Mouse (Mus musculus): ENCODE data around the gene Csnk2b. TPM values are rescaled to one million over a fixed set of nuclear protein-coding genes. Genes with fewer than 3 reads are reported as not detected.

Gene Csnk2b
- polyA plus RNA-seq, 1 experiment from 2014 or later: 300 TPM

- Histone ChIP-seq H3K27ac (no peak overlapping the region), H3K27me3 (ENCODE audit: insufficient read depth, low read length) (no peaks in the 10 kb centered on the region), H3K36me3 (ENCODE audit: insufficient read depth, low read length) (peaks cover 32% of the 10 kb centered on the region), H3K9me3 (replicated peaks; ENCODE audit: low read length) (no peaks in the 10 kb centered on the region), H3K9ac (ENCODE audit: low read depth, low read length) (no peak overlapping the region), H3K4me2 (ENCODE audit: low read length) (no peak overlapping the region), H3K4me3 (replicated peaks; ENCODE audit: low read depth, low read length) (no peak overlapping the region), H3K4me1 (replicated peaks; ENCODE audit: insufficient read depth, low read length) (peaks cover 13% of the 10 kb centered on the region; the same call in 1 of the 2 replicates)
- DNase-seq (ENCODE audit: low spot score) (no peak), ATAC-seq (replicated peaks; ENCODE audit: low FRiP score, low read depth) (no peak)
- no peak for TF ChIP-seq CTCF (IDR thresholded peaks at IDR 0.05; ENCODE audit: low read depth)
- 77% methylated on average over 6 of the region's 6 CpGs for WGBS
These were observed 17.1 kb downstream of the Csnk2b start for GRCm38 (mm10) chr17:35104754-35105153.

GRCm38 (mm10) chr17:35104079-35104478 is 17.8 kb downstream of the Csnk2b start:
- Histone ChIP-seq H3K27me3 (ENCODE audit: insufficient read depth, low read length) (no peaks in the 10 kb centered on the region), H3K4me2 (ENCODE audit: low read length) (no peak overlapping the region), H3K9ac (ENCODE audit: low read depth, low read length) (no peak overlapping the region), H3K27ac (0 out of 2 replicates have a peak overlapping the region, but pooled peaks have one; percentile 8), H3K9me3 (replicated peaks; ENCODE audit: low read length) (no peaks in the 10 kb centered on the region), H3K4me3 (replicated peaks; ENCODE audit: low read depth, low read length) (no peak overlapping the region), H3K36me3 (ENCODE audit: insufficient read depth, low read length) (peaks cover 37% of the 10 kb centered on the region), H3K4me1 (replicated peaks; ENCODE audit: insufficient read depth, low read length) (peaks cover 13% of the 10 kb centered on the region; the same call in 1 of the 2 replicates)
- TF ChIP-seq CTCF (IDR thresholded peaks at IDR 0.05; ENCODE audit: low read depth): no peak
- ATAC-seq (replicated peaks; ENCODE audit: low FRiP score, low read depth) (no peak), DNase-seq (ENCODE audit: low spot score) (no peak)
- WGBS: 94% methylated on average over 7 of the region's 7 CpGs

- H3K27me3 ChIP-seq (ENCODE audit: insufficient read depth, low read length): no peaks in the 10 kb centered on the region
- H3K4me3 ChIP-seq (replicated peaks; ENCODE audit: low read depth, low read length): no peak overlapping the region
- H3K4me1 ChIP-seq (replicated peaks; ENCODE audit: insufficient read depth, low read length): peaks cover 13% of the 10 kb centered on the region; the same call in 1 of the 2 replicates
- H3K27ac ChIP-seq: 0 out of 2 replicates have a peak overlapping the region, but pooled peaks have one; percentile 36
- no peaks in the 10 kb centered on the region for H3K9me3 ChIP-seq (replicated peaks; ENCODE audit: low read length)
- peak; percentile 28 for DNase-seq (ENCODE audit: low spot score)
- peaks cover 45% of the 10 kb centered on the region for H3K36me3 ChIP-seq (ENCODE audit: insufficient read depth, low read length)
- 49% methylated on average over 6 of the region's 6 CpGs for WGBS
- H3K9ac ChIP-seq (ENCODE audit: low read depth, low read length): no peak overlapping the region
- peak; percentile 44 for ATAC-seq (replicated peaks; ENCODE audit: low FRiP score, low read depth)
- no peak overlapping the region for H3K4me2 ChIP-seq (ENCODE audit: low read length)
- no peak for TF ChIP-seq CTCF (IDR thresholded peaks at IDR 0.05; ENCODE audit: low read depth)
These were observed 18.6 kb downstream of the Csnk2b start for GRCm38 (mm10) chr17:35103221-35103690.

GRCm38 (mm10) chr17:35102299-35102698 is 19.6 kb downstream of the Csnk2b start:
- DNase-seq (ENCODE audit: low spot score) (no peak), ATAC-seq (replicated peaks; ENCODE audit: low FRiP score, low read depth) (no peak)
- no peak for TF ChIP-seq CTCF (IDR thresholded peaks at IDR 0.05; ENCODE audit: low read depth)
- H3K36me3 ChIP-seq (ENCODE audit: insufficient read depth, low read length): peaks cover 53% of the 10 kb centered on the region
- peak overlapping the region; percentile 9; the same call in 1 of the 2 replicates for H3K27ac ChIP-seq
- H3K4me3 ChIP-seq (replicated peaks; ENCODE audit: low read depth, low read length): no peak overlapping the region
- WGBS: 51% methylated on average over 7 of the region's 8 CpGs
- H3K9me3 ChIP-seq (replicated peaks; ENCODE audit: low read length): no peaks in the 10 kb centered on the region
- H3K9ac ChIP-seq (ENCODE audit: low read depth, low read length): no peak overlapping the region
- H3K4me2 ChIP-seq (ENCODE audit: low read length): no peak overlapping the region
- peaks cover 13% of the 10 kb centered on the region; the same call in 1 of the 2 replicates for H3K4me1 ChIP-seq (replicated peaks; ENCODE audit: insufficient read depth, low read length)
- H3K27me3 ChIP-seq (ENCODE audit: insufficient read depth, low read length): no peaks in the 10 kb centered on the region

- no peak for TF ChIP-seq CTCF (IDR thresholded peaks at IDR 0.05; ENCODE audit: low read depth)
- Histone ChIP-seq H3K4me1 (replicated peaks; ENCODE audit: insufficient read depth, low read length) (peaks cover 11% of the 10 kb centered on the region; the same call in 1 of the 2 replicates), H3K27ac (no peak overlapping the region), H3K9ac (ENCODE audit: low read depth, low read length) (no peak overlapping the region), H3K36me3 (ENCODE audit: insufficient read depth, low read length) (peaks cover 59% of the 10 kb centered on the region), H3K4me2 (ENCODE audit: low read length) (no peak overlapping the region), H3K4me3 (replicated peaks; ENCODE audit: low read depth, low read length) (no peak overlapping the region), H3K9me3 (replicated peaks; ENCODE audit: low read length) (no peaks in the 10 kb centered on the region), H3K27me3 (ENCODE audit: insufficient read depth, low read length) (no peaks in the 10 kb centered on the region)
- ATAC-seq (replicated peaks; ENCODE audit: low FRiP score, low read depth) (no peak), DNase-seq (ENCODE audit: low spot score) (no peak)
- WGBS: 64% methylated on average over 11 of the region's 11 CpGs
These were observed 20.7 kb downstream of the Csnk2b start for GRCm38 (mm10) chr17:35101161-35101560.

GRCm38 (mm10) chr17:35100196-35100765 is 21.6 kb downstream of the Csnk2b start:
- 42% methylated on average over 10 of the region's 10 CpGs for WGBS
- Histone ChIP-seq H3K36me3 (ENCODE audit: insufficient read depth, low read length) (peaks cover 61% of the 10 kb centered on the region), H3K9me3 (replicated peaks; ENCODE audit: low read length) (no peaks in the 10 kb centered on the region)

More at GRCm38 (mm10) chr17:35100196-35100765, 21.6 kb downstream of the Csnk2b start:
- Histone ChIP-seq H3K4me3 (replicated peaks; ENCODE audit: low read depth, low read length) (no peak overlapping the region), H3K9ac (ENCODE audit: low read depth, low read length) (no peak overlapping the region), H3K27me3 (ENCODE audit: insufficient read depth, low read length) (no peaks in the 10 kb centered on the region), H3K4me1 (replicated peaks; ENCODE audit: insufficient read depth, low read length) (peaks cover 9% of the 10 kb centered on the region; the same call in 1 of the 2 replicates), H3K27ac (peak overlapping the region; percentile 13; the same call in 1 of the 2 replicates), H3K4me2 (ENCODE audit: low read length) (no peak overlapping the region)
- ATAC-seq (replicated peaks; ENCODE audit: low FRiP score, low read depth) (peak; percentile 47), DNase-seq (ENCODE audit: low spot score) (peak; percentile 36)
- no peak for TF ChIP-seq CTCF (IDR thresholded peaks at IDR 0.05; ENCODE audit: low read depth)
